Mouse (Mus musculus): ENCODE results near the gene Pdcd11. TPM values are rescaled to one million over a fixed set of nuclear protein-coding genes. Genes with fewer than 3 reads are reported as not detected.
"Not testable (repeated sequence)": the region's sequence is repeated elsewhere in the genome, so short reads cannot be mapped to it uniquely, and the experiment has no call there.

Gene Pdcd11
- polyA plus RNA-seq, 1 experiment from 2014 or later, result 7.3 TPM

- peaks cover 22% of the 10 kb centered on the region for H3K36me3 ChIP-seq (ENCODE audit: control insufficient read depth, insufficient read depth, low read length)
- H3K9me3 ChIP-seq (ENCODE audit: control insufficient read depth, low read length), result no peaks in the 10 kb centered on the region
- no peak overlapping the region for H3K4me3 ChIP-seq (replicated peaks; ENCODE audit: low read depth, low read length)
- peaks cover 15% of the 10 kb centered on the region for H3K4me1 ChIP-seq (ENCODE audit: control insufficient read depth, insufficient read depth, low read length)
- no peaks in the 10 kb centered on the region for H3K27me3 ChIP-seq (ENCODE audit: control insufficient read depth, insufficient read depth, low read length)
- no peak overlapping the region for H3K9ac ChIP-seq (replicated peaks; ENCODE audit: low read length)
- 83% methylated on average over 5 of the region's 5 CpGs for WGBS
- ATAC-seq (ENCODE audit: low FRiP score, low TSS enrichment) (no peak), DNase-seq (no peak)
- no peak overlapping the region for H3K4me2 ChIP-seq (ENCODE audit: low read length)
- H3K27ac ChIP-seq (replicated peaks; ENCODE audit: low read depth, low read length), result no peak overlapping the region
Observed at GRCm38 (mm10) chr19:47136170-47136569, 45.6 kb downstream of the Pdcd11 start.

- Histone ChIP-seq H3K9ac (replicated peaks; ENCODE audit: low read length) (no peak overlapping the region), H3K4me3 (replicated peaks; ENCODE audit: low read depth, low read length) (no peak overlapping the region), H3K4me1 (ENCODE audit: control insufficient read depth, insufficient read depth, low read length) (peaks cover 15% of the 10 kb centered on the region), H3K27me3 (ENCODE audit: control insufficient read depth, insufficient read depth, low read length) (no peaks in the 10 kb centered on the region), H3K36me3 (ENCODE audit: control insufficient read depth, insufficient read depth, low read length) (peaks cover 12% of the 10 kb centered on the region), H3K27ac (replicated peaks; ENCODE audit: low read depth, low read length) (no peak overlapping the region), H3K4me2 (ENCODE audit: low read length) (peak overlapping the region; percentile 40; the same call in 1 of the 2 replicates), H3K9me3 (ENCODE audit: control insufficient read depth, low read length) (no peaks in the 10 kb centered on the region)
- ATAC-seq (ENCODE audit: low FRiP score, low TSS enrichment), result no peak
- 51% methylated on average over 6 of the region's 6 CpGs for WGBS
- DNase-seq, result no peak
Observed at GRCm38 (mm10) chr19:47137051-47137581, 46.5 kb downstream of the Pdcd11 start.

GRCm38 (mm10) chr19:47137771-47138421 lies 47.3 kb downstream of the Pdcd11 start, which contains the start of gene Calhm2:
TSS of gene Calhm2 (minus strand) at chr19:47138294.
- peaks cover 4% of the 10 kb centered on the region for H3K36me3 ChIP-seq (ENCODE audit: control insufficient read depth, insufficient read depth, low read length)
- peaks cover 15% of the 10 kb centered on the region for H3K4me1 ChIP-seq (ENCODE audit: control insufficient read depth, insufficient read depth, low read length)
- no peak within 1 kb of the TSS; the same call in 1 of the 2 replicates for H3K9ac ChIP-seq (replicated peaks; ENCODE audit: low read length)
- DNase-seq, result peak; percentile 22
- 11% methylated on average over 28 of the region's 28 CpGs for WGBS
- H3K4me3 ChIP-seq (replicated peaks; ENCODE audit: low read depth, low read length), result no peak within 1 kb of the TSS; the same call in 1 of the 2 replicates
- no peaks in the 10 kb centered on the region for H3K9me3 ChIP-seq (ENCODE audit: control insufficient read depth, low read length)
- ATAC-seq (ENCODE audit: low FRiP score, low TSS enrichment), result no peak
- H3K27me3 ChIP-seq (ENCODE audit: control insufficient read depth, insufficient read depth, low read length), result no peaks in the 10 kb centered on the region
- no peak within 1 kb of the TSS for H3K27ac ChIP-seq (replicated peaks; ENCODE audit: low read depth, low read length)
- H3K4me2 ChIP-seq (ENCODE audit: low read length), result peak within 1 kb of the TSS; percentile 40

DNA sequence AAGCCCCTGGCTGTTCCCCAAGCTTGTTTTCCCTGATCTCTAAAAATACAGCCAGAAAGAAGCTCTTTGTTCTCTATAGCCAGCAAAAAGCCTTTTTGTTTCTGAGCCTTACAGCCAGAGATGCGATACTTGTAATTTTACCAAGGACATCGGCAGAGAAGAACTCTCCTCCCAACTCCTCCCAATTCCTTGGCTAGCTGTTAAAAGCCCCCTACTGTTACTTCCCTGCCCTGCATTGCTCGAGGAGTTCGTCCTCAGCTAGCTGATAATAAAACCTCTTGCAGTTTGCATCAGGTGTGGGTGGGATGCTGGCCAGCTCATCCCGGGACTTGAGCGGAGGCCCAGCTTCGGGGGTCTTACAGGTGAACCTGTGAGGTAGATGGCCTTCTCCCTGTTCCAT lies 49.0 kb downstream of the Pdcd11 start:
- DNase-seq, result peak; percentile 13
- ATAC-seq (ENCODE audit: low FRiP score, low TSS enrichment), result not testable (repeated sequence)

DNA sequence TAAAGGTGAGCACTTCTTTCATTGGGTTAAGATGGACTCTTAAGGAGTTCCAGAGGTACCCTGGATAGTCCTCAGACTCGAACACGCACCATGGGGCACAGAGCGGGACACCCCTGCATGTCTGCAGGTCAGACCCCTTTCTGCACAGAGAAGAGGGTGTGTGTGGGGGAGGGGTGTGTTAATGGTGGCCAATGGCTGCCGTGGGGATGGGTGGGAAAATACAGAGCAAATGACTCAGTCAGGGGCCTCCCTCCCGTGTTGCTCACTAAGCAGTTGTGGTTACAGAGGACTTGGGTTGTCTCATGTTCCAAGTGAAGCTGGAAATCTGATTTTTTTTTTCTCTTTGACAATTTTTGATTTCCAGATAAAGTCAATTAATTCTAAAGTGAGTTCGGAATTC lies 51.9 kb downstream of the Pdcd11 start:
- WGBS, result 90% methylated on average over 6 of the region's 6 CpGs
- H3K27me3 ChIP-seq (ENCODE audit: control insufficient read depth, insufficient read depth, low read length), result no peaks in the 10 kb centered on the region
- DNase-seq (no peak), ATAC-seq (ENCODE audit: low FRiP score, low TSS enrichment) (no peak)
- peaks cover 11% of the 10 kb centered on the region for H3K4me1 ChIP-seq (ENCODE audit: control insufficient read depth, insufficient read depth, low read length)
- H3K4me2 ChIP-seq (ENCODE audit: low read length), result no peak overlapping the region
- H3K27ac ChIP-seq (replicated peaks; ENCODE audit: low read depth, low read length), result no peak overlapping the region
- H3K9me3 ChIP-seq (ENCODE audit: control insufficient read depth, low read length), result no peaks in the 10 kb centered on the region
- no peak overlapping the region for H3K4me3 ChIP-seq (replicated peaks; ENCODE audit: low read depth, low read length)
- H3K9ac ChIP-seq (replicated peaks; ENCODE audit: low read length), result no peak overlapping the region
- no peaks in the 10 kb centered on the region for H3K36me3 ChIP-seq (ENCODE audit: control insufficient read depth, insufficient read depth, low read length)

More for the DNA sequence above, 49.0 kb downstream of the Pdcd11 start:
- not testable (repeated sequence) for H3K9me3 ChIP-seq (ENCODE audit: control insufficient read depth, low read length); H3K36me3 ChIP-seq (ENCODE audit: control insufficient read depth, insufficient read depth, low read length); H3K4me2 ChIP-seq (ENCODE audit: low read length); H3K27me3 ChIP-seq (ENCODE audit: control insufficient read depth, insufficient read depth, low read length); H3K4me3 ChIP-seq (replicated peaks; ENCODE audit: low read depth, low read length); H3K27ac ChIP-seq (replicated peaks; ENCODE audit: low read depth, low read length); H3K9ac ChIP-seq (replicated peaks; ENCODE audit: low read length)
- WGBS, result 53% methylated on average over 7 of the region's 7 CpGs
- peaks cover 15% of the 10 kb centered on the region for H3K4me1 ChIP-seq (ENCODE audit: control insufficient read depth, insufficient read depth, low read length)

DNA sequence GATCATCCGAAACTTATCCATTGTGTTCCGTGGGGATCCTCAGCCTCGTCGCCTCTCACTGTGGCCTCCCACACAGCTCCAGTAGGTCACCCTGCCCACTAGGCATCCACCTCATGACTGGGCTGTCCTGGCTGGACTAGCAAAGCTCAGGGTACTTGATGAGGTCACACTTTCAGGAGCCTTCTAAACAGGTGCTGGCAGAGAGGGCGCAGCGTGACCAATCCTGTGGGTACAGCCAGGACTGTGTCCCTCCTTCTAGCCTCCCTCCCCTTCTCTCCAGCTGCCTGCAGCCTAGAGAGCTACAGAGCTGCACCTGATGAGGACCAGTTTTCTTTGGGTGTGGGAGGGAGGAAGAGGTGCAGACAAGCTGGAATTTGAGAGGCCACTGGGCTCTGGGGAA lies 53.6 kb downstream of the Pdcd11 start, which contains the start of gene Calhm1:
Calhm1 (minus strand) TSS at position 101 of the 400 bp plus-strand sequence.
- Histone ChIP-seq H3K9me3 (ENCODE audit: control insufficient read depth, low read length) (no peaks in the 10 kb centered on the region), H3K4me2 (ENCODE audit: low read length) (no peak within 1 kb of the TSS), H3K27me3 (ENCODE audit: control insufficient read depth, insufficient read depth, low read length) (no peaks in the 10 kb centered on the region), H3K4me1 (ENCODE audit: control insufficient read depth, insufficient read depth, low read length) (no peaks in the 10 kb centered on the region), H3K27ac (replicated peaks; ENCODE audit: low read depth, low read length) (no peak within 1 kb of the TSS), H3K4me3 (replicated peaks; ENCODE audit: low read depth, low read length) (no peak within 1 kb of the TSS), H3K9ac (replicated peaks; ENCODE audit: low read length) (no peak within 1 kb of the TSS), H3K36me3 (ENCODE audit: control insufficient read depth, insufficient read depth, low read length) (no peaks in the 10 kb centered on the region)
- 92% methylated on average over 6 of the region's 6 CpGs for WGBS
- DNase-seq, result no peak
- no peak for ATAC-seq (ENCODE audit: low FRiP score, low TSS enrichment)

- no peak for ATAC-seq (ENCODE audit: low FRiP score, low TSS enrichment)
- WGBS, result 87% methylated on average over 5 of the region's 5 CpGs
- Histone ChIP-seq H3K27me3 (ENCODE audit: control insufficient read depth, insufficient read depth, low read length) (no peaks in the 10 kb centered on the region), H3K4me1 (ENCODE audit: control insufficient read depth, insufficient read depth, low read length) (no peaks in the 10 kb centered on the region; the same call in 1 of the 2 replicates), H3K4me3 (replicated peaks; ENCODE audit: low read depth, low read length) (no peak overlapping the region), H3K4me2 (ENCODE audit: low read length) (no peak overlapping the region), H3K9me3 (ENCODE audit: control insufficient read depth, low read length) (no peaks in the 10 kb centered on the region), H3K27ac (replicated peaks; ENCODE audit: low read depth, low read length) (no peak overlapping the region), H3K9ac (replicated peaks; ENCODE audit: low read length) (no peak overlapping the region), H3K36me3 (ENCODE audit: control insufficient read depth, insufficient read depth, low read length) (no peaks in the 10 kb centered on the region)
- DNase-seq, result no peak
Observed at GRCm38 (mm10) chr19:47148267-47148847, 57.8 kb downstream of the Pdcd11 start.

DNA sequence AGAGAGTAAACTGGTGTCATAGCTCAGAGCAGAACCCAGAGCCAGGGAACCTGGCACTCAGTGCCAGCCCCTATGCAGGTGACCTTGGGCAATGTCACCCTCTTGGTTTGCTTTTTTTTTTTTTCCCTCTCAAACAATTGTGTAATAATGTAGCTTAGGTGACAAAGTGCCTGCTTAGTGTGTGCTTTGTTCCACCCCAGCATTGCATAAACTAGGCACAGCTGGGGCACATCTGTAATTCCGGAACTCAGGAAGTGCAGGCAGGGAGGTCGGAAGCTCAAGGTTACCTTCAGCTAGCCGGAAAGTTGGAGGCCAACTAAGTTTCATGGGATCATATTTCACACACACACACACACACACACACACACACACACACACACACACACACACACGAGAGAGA lies 59.3 kb downstream of the Pdcd11 start:
- H3K4me3 ChIP-seq (replicated peaks; ENCODE audit: low read depth, low read length), result no peak overlapping the region
- no peaks in the 10 kb centered on the region for H3K27me3 ChIP-seq (ENCODE audit: control insufficient read depth, insufficient read depth, low read length)
- H3K36me3 ChIP-seq (ENCODE audit: control insufficient read depth, insufficient read depth, low read length), result no peaks in the 10 kb centered on the region
- no peak overlapping the region for H3K27ac ChIP-seq (replicated peaks; ENCODE audit: low read depth, low read length)
- WGBS, result 67% methylated on average over 4 of the region's 4 CpGs
- H3K9ac ChIP-seq (replicated peaks; ENCODE audit: low read length), result no peak overlapping the region
- H3K4me2 ChIP-seq (ENCODE audit: low read length), result no peak overlapping the region
- H3K9me3 ChIP-seq (ENCODE audit: control insufficient read depth, low read length), result no peaks in the 10 kb centered on the region
- DNase-seq, result no peak
- no peak for ATAC-seq (ENCODE audit: low FRiP score, low TSS enrichment)
- no peaks in the 10 kb centered on the region; the same call in 1 of the 2 replicates for H3K4me1 ChIP-seq (ENCODE audit: control insufficient read depth, insufficient read depth, low read length)
